Mouse (Mus musculus) neural tube, embryonic 11.5 days (tissue): ENCODE data around the gene Adk. TPM values are rescaled to one million over a fixed set of nuclear protein-coding genes. Genes with fewer than 3 reads are reported as not detected.

Source experiments
- ATAC-seq: fragments of 200-750 bp; cut with Nextera tagmentation; 2 replicates; pipeline ENCODE4 v1.8.0; 2017; ENCODE audit warnings: moderate number of reproducible peaks, mild to moderate bottlenecking, moderate TSS enrichment, moderate library complexity; ENCODE audit not compliant: insufficient read depth, low FRiP score, low TSS enrichment
- DNase-seq: peaks from one replicate; pipeline ENCODE4 v3.0.0-alpha.2; 2015; ENCODE audit warnings: low spot score
- H3K27ac ChIP-seq: fragments of 300-500 bp; sonication (generic); 2 replicates; pipeline ENCODE4 v1.5.1; 2014; ENCODE audit warnings: low read depth, mild to moderate bottlenecking, low read length
- H3K27me3 ChIP-seq: fragments of 300-500 bp; sonication (generic); 2 replicates; pipeline ENCODE4 v1.6.1; 2014; ENCODE audit warnings: mild to moderate bottlenecking, low read length, mixed read lengths; ENCODE audit not compliant: control insufficient read depth, insufficient read depth
- H3K36me3 ChIP-seq: fragments of 300-500 bp; sonication (generic); 2 replicates; pipeline ENCODE4 v1.6.1; 2014; ENCODE audit warnings: mild to moderate bottlenecking, low read length, moderate library complexity, mixed read lengths; ENCODE audit not compliant: control insufficient read depth, insufficient read depth
- H3K4me1 ChIP-seq: fragments of 300-500 bp; sonication (generic); 2 replicates; pipeline ENCODE4 v1.6.1; 2014; ENCODE audit warnings: low read length, mixed read lengths; ENCODE audit not compliant: control insufficient read depth, insufficient read depth
- H3K4me2 ChIP-seq: fragments of 300-500 bp; sonication (generic); 2 replicates; pipeline ENCODE4 v1.6.1; 2014; ENCODE audit warnings: low read depth, mild to moderate bottlenecking, moderate library complexity
- H3K4me3 ChIP-seq: fragments of 300-500 bp; sonication (generic); 2 replicates; pipeline ENCODE4 v1.5.1; 2014; ENCODE audit warnings: low read depth, low read length
- H3K9ac ChIP-seq: fragments of 300-500 bp; sonication (generic); 2 replicates; pipeline ENCODE4 v1.6.1; 2014; ENCODE audit warnings: mild to moderate bottlenecking, low read length
- H3K9me3 ChIP-seq: fragments of 300-500 bp; sonication (generic); 2 replicates; pipeline ENCODE4 v1.6.1; 2016; ENCODE audit warnings: low read length; ENCODE audit not compliant: control insufficient read depth
- WGBS: fragments of 180-500 bp; shearing (Covaris S2); extraction: QIAGEN DNeasy Blood & Tissue Kit; methylation state at CpG from one replicate; pipeline ENCODE4 v1.1.7; 2014; 5-methylcytosine and 5-hydroxymethylcytosine counted together
- polyA plus RNA-seq: library from polyadenylated mRNA; unstranded; fragments of >200 nt; fragmentation: Nextera tagmentation; extraction: Ambion mirVana; gene quantifications from 2 replicates; pipeline ENCODE4 v1.2.1, GENCODE M21; 2014

The Adk gene
- polyA plus RNA-seq, 1 experiment from 2014 or later = 106 TPM

DNA sequence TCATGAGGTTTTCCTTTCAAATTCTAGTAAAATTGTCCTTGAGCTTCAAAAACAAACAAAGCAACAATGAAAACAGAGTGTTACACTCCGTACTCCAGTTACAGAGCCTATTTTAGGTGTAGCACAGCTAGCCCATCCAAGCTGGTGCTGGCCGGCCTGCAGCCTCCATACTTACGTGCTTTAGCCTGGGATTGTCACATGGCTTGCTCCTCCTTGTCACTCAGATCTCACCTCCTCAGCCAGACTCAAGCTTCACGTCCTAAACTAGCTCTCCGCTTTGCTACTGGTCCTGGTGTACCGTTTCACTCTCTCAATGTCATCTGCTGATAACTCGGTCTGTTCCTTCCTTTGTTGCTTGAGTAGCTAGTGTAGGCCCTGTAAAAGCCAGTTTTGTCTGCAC lies 366.0 kb downstream of the Adk start:
- H3K27me3 ChIP-seq = no peaks in the 10 kb centered on the region
- no peaks in the 10 kb centered on the region for H3K9me3 ChIP-seq
- ATAC-seq = no peak
- DNase-seq = no peak
- H3K4me3 ChIP-seq = no peak overlapping the region
- H3K4me1 ChIP-seq = no peaks in the 10 kb centered on the region
- no peaks in the 10 kb centered on the region for H3K36me3 ChIP-seq
- no peak overlapping the region for H3K4me2 ChIP-seq
- no peak overlapping the region for H3K27ac ChIP-seq
- H3K9ac ChIP-seq = no peak overlapping the region
- WGBS = 88% methylated on average over 7 of the region's 7 CpGs

DNA sequence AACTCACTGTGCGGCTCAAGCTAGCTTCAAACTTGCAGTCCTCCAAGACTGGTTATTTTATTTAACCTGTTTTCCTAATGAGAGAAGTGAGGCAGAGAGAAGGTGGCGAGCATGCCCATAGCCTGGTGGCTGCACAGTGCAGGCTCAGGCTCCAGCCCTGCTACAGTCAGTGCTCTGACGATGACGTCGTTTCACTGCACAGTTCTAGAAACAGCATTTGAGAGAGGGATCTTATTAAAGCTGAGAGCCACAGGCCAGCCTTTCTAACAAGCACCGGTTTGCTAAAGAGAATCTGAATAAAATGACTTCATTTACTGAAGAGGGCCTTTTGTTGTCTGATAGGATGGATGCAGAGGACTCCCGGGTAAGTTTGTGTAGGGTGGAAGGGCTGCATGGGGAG lies 375.0 kb downstream of the Adk start:
- DNase-seq (no peak), ATAC-seq (no peak)

DNA sequence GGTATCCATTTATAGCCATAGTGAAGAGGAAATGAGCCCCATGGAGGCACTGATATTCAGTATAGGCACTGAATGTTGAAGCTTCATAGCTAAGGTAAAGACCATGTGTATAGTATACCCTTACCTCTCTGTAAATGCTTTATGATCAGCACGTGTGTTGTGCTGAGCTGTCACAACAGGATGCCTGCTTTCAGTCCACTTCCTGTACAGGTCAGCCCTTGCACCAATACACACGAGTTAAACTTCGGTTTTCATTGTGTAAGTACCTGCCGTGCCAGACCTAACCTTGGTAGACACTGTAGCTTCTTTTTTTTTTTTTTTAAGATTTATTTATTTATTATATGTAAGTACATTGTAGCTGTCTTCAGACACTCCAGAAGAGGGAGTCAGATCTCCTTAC lies 381.0 kb downstream of the Adk start:
- no peak overlapping the region for H3K27ac ChIP-seq
- DNase-seq (no peak), ATAC-seq (no peak)
- H3K9me3 ChIP-seq = no peaks in the 10 kb centered on the region
- H3K4me3 ChIP-seq = no peak overlapping the region
- H3K4me1 ChIP-seq = no peaks in the 10 kb centered on the region
- no peaks in the 10 kb centered on the region for H3K27me3 ChIP-seq
- WGBS = 81% methylated on average over 4 of the region's 4 CpGs
- no peak overlapping the region for H3K9ac ChIP-seq
- H3K4me2 ChIP-seq = no peak overlapping the region
- H3K36me3 ChIP-seq = no peaks in the 10 kb centered on the region; the same call in 1 of the 2 replicates

More for the DNA sequence above, 375.0 kb downstream of the Adk start:
- Histone ChIP-seq H3K4me3 (no peak overlapping the region), H3K27me3 (no peaks in the 10 kb centered on the region), H3K4me2 (no peak overlapping the region), H3K4me1 (no peaks in the 10 kb centered on the region), H3K9ac (no peak overlapping the region), H3K27ac (no peak overlapping the region), H3K9me3 (no peaks in the 10 kb centered on the region), H3K36me3 (no peaks in the 10 kb centered on the region)
- WGBS = 83% methylated on average over 7 of the region's 7 CpGs

DNA sequence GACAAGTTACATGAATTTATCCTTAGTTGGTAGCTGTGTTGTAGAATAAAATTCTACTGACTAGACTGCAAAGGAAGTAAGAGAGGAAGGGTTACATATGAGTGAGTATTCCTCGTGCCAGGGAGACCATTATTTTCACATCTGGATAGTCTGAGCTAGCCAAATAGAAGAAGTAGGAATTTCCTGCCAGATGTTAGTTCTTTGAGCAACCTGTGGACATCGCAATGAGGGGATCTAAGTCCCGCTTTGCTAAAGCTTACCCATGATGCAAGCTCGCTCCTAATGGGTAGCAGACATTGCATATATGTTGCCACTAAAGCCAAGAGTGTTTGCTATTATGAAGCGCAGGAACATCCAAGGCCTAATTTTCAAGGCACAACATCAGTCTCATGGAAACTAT lies 381.6 kb downstream of the Adk start:
- WGBS = 72% methylated on average over 5 of the region's 5 CpGs
- Histone ChIP-seq H3K4me2 (no peak overlapping the region), H3K27me3 (no peaks in the 10 kb centered on the region), H3K9ac (no peak overlapping the region), H3K9me3 (no peaks in the 10 kb centered on the region), H3K36me3 (no peaks in the 10 kb centered on the region; the same call in 1 of the 2 replicates), H3K4me3 (no peak overlapping the region), H3K4me1 (no peaks in the 10 kb centered on the region), H3K27ac (no peak overlapping the region)
- DNase-seq (no peak), ATAC-seq (no peak)

DNA sequence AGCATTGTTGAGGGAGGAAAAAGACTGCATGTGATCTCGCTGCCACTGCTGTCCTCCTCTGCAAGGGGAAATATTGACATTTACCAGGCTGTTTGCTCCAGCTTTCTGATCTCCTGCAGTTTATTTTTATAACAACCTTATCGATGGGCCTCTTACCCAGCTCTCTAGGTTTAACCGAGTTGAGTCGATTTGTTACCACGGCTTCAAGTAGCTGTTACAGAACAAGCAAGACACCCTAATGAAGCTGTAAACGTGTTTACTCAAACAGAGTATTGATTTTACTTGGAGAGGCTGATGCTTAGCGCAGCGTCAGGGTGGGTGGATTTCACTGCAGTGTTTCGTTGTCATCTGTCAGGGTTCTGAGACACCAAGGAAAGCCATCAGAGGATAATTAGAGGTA lies 382.3 kb downstream of the Adk start:
- no peaks in the 10 kb centered on the region for H3K27me3 ChIP-seq
- H3K27ac ChIP-seq = no peak overlapping the region
- no peak for DNase-seq
- WGBS = 72% methylated on average over 9 of the region's 9 CpGs
- no peaks in the 10 kb centered on the region; the same call in 1 of the 2 replicates for H3K36me3 ChIP-seq
- no peak overlapping the region for H3K4me2 ChIP-seq
- H3K4me3 ChIP-seq = no peak overlapping the region
- no peaks in the 10 kb centered on the region for H3K9me3 ChIP-seq
- H3K9ac ChIP-seq = no peak overlapping the region
- H3K4me1 ChIP-seq = no peaks in the 10 kb centered on the region
- no peak for ATAC-seq

DNA sequence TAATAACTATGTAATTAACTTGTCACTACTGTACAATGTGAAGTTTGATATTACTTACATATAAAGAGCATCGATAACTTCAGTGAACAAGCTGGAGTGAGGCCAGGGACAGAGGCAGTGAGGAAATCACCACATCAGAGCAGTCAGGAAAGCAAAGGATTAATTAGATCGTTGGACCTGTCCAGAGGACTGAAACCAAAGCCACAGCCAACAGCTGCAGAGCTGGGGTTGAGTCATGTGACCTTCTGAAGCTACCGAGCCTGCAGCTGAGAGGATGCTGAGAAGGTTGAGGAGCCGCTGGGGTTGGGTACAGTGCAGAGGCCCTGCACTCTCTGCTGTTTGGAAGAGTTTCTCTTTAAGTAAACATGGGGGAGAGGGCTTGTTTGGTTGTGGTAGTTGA lies 387.4 kb downstream of the Adk start:
- ATAC-seq = no peak
- Histone ChIP-seq H3K9ac (no peak overlapping the region), H3K4me1 (no peaks in the 10 kb centered on the region), H3K4me3 (no peak overlapping the region), H3K36me3 (no peaks in the 10 kb centered on the region), H3K4me2 (no peak overlapping the region), H3K9me3 (no peaks in the 10 kb centered on the region), H3K27me3 (no peaks in the 10 kb centered on the region), H3K27ac (no peak overlapping the region)
- 50% methylated on average over 4 of the region's 4 CpGs for WGBS
- peak; percentile 26 for DNase-seq

DNA sequence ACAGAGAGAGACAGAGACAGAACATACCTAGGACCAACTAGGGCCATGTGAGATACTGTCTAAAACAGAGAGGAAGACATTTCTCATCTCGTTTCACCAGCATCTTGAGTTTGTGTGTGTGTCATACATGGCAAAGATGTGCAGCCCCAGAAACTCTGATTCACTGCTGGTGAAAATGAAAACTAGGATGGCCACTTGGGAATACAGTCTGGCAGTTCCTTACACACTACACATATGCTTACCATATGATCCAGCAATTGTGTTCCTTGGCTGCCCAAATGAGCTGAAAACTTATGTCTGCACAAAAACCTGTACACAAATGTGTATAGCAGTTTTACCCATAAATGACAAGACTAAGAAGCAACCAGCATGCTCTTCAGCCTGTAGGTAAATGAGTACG lies 388.2 kb downstream of the Adk start:
- Histone ChIP-seq H3K36me3 (no peaks in the 10 kb centered on the region), H3K9ac (no peak overlapping the region), H3K4me2 (no peak overlapping the region), H3K27ac (no peak overlapping the region), H3K9me3 (no peaks in the 10 kb centered on the region), H3K4me3 (no peak overlapping the region), H3K4me1 (no peaks in the 10 kb centered on the region), H3K27me3 (no peaks in the 10 kb centered on the region)
- WGBS = 86% methylated on average over 2 of the region's 2 CpGs
- ATAC-seq (no peak), DNase-seq (no peak)

DNA sequence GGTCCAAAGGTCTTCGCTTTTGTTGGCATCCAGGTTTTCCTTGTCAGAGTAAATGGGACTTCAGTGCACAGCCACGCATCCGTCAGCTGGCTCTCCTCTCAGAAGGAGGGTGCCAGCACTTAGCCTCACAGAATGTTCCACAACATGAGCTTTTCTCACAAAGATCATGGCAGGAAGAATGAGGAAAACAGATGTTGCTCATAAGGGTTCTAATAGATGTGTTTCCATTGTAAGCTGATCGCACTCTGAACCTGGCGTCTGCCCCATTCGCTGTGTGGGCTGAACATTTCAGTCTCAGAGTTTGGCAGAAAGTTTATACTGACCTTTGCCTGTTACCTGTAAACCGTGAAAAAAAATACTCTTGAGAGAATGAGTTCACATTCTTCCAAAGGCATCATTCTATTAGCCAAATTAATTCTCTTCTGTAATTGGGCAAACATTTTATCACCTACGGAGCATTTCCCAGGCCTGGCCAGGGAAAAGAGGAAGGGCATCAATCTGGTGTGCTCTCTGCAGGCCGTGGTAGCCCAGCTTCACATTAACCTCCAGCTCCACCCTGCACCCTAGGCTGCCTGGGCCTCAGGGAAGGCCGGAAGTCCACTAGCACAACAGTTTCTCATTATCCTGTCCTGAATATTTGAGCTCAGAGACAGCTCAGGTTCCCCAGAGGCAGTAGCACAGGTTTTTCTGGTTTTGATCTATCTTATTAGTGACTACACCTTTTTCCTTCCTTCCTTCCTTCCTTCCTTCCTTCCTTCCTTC lies 389.6 kb downstream of the Adk start:
- H3K9ac ChIP-seq = no peak overlapping the region
- ATAC-seq (no peak), DNase-seq (no peak)
- 65% methylated on average over 10 of the region's 10 CpGs for whole genome bisulfite sequencing
- no peaks in the 10 kb centered on the region for H3K9me3 ChIP-seq
- H3K36me3 ChIP-seq = no peaks in the 10 kb centered on the region
- H3K4me3 ChIP-seq = no peak overlapping the region
- H3K27ac ChIP-seq = no peak overlapping the region
- H3K27me3 ChIP-seq = no peaks in the 10 kb centered on the region
- H3K4me2 ChIP-seq = no peak overlapping the region
- no peaks in the 10 kb centered on the region for H3K4me1 ChIP-seq

DNA sequence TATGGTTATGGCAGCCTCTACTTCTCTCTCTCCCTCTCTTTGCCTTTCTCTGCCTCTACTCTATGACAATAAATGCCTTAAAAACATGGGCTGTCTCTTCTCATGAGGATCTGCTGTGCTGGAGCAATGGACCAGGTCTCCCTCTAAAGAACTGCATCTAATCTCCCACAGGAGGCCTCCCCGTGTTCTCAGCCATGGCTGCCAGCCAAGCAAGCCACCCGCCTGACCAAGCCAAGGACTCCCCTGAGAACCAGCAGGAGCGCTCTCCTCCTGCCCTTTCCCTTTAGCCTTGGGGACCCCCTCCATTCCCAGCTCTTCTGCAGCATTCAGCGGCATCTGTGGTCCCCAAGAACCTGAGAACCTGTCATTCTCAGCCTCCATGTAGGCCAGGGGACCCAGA lies 400.2 kb downstream of the Adk start:
- Histone ChIP-seq H3K27me3 (no peaks in the 10 kb centered on the region), H3K36me3 (no peaks in the 10 kb centered on the region), H3K4me1 (no peaks in the 10 kb centered on the region), H3K4me3 (no peak overlapping the region), H3K4me2 (no peak overlapping the region), H3K27ac (no peak overlapping the region), H3K9ac (no peak overlapping the region), H3K9me3 (no peaks in the 10 kb centered on the region)
- ATAC-seq (no peak), DNase-seq (no peak)
- 83% methylated on average over 4 of the region's 4 CpGs for WGBS
